Mouse (Mus musculus) natural killer cell, adult 2 months (primary cell): ENCODE data around the gene Tifa.
"Not testable (repeated sequence)": the region's sequence is repeated elsewhere in the genome, so short reads cannot be mapped to it uniquely, and the experiment has no call there.

ENCODE experiments used
- DNase-seq, 2 experiments: peaks; one replicate each; pipeline ENCODE4 v3.0.0; 2022; ENCODE audit warnings: low spot score in 2 of 2

Tifa gene

DNA sequence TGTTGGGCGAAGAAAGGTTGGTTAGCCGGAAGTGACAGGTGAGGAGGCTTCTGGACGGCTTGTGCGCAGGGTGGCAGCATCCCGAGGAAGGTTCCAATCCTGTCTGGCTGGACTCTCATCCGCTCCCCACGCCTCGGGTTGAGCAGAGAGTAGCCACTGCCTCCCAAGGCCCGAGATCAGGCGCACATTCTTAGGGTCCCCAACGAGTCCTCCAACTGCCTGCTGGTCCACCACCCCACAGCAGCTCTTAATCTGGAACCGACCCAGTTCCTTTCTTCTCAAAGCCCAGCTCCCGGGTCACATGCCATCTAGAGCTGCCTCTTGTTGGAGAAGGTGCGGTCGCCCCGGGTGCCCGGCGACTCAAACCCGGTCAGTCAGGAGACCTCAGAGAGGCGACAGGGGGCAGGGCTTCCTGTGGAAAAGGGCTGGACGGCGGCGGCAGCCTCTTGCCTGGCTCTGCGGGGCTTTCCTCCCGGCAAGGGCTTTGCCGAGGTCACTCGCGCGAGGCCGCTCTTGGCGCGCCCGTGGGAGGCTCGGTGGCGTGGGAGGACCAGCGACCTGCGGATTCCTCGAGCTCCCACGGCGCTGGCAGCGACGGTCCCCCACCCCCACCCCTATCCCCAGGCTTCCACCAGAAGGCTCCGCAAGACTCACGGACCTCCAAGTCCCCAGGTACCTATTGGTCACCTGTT is at the start of gene Tifa:
Gene Tifa (plus strand): TSS at position 306 of the 692 bp plus-strand sequence.
- DNase-seq = peak; percentile 38 to 49

DNA sequence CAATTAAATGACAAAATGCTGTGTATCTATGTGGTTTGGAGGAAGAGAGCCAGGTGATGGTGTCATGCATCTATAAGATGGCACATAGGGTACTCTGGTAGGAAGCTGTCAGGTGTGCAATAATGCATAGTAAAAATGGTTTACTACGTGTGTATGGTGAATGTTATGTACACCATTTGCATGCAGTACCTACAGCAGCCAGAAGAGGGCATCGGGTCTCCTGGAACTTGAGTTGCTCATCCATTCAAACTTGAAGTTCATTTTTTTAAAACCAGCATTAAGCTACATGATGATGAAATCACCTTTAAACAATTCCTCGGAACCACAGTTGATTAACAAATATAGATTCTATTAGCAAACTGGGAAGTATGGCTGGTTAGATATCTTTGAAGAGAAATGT is 48.1 kb upstream of the Tifa start:
- DNase-seq = no peak

DNA sequence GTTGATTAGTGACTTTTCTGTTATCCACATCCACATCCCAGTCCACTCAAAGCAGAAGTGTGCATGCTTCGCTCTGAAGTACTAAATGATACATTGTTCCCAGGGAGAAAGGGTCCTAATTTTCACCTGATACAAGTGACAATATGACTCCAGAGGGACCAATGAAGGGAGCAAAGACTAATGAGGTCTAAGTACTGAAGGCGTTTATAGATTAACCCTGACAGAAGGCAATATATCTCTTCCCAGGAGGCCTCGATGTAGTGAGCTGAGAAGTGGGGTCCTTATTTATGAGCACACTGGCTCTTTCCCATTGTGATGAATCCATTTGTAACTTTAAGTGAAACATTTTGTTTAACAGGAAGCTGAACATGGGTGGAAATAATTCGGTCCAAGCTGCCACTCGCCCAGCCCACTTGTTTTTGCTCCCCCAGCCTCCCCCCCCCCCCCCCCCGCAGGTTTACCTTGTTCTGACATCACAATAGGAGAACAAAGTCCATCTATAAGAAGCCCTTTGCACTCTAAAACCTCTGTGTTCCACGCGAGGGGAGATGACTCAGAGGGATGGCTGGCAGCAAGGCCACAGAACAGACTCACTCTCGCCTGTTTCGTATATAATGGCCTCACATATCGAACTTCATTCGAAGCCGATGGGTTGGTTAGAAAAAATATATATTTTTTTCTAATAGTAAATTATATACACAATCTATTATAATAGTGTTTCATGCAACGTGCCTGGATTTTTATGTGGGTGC is 45.8 kb upstream of the Tifa start:
- no peak for DNase-seq

DNA sequence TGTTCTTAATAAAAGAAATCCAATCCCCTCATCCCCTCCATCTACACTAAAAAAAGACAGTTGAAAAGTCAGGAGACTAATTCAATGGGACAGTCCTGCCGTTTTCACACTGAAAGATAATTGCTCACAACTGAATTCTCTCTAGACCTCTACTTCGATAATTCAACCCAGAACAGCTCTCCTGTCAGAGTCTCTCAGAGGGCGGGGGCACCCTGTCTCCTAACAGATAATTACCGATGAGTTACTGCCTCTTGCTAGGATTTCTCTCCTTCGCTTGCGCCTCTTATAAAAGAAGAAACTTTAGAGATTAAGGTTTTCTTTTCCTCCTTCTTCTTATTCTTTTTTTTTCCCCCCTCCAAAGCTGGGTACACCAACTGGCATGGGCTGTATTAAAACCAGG is 44.1 kb upstream of the Tifa start:
- DNase-seq = no peak

DNA sequence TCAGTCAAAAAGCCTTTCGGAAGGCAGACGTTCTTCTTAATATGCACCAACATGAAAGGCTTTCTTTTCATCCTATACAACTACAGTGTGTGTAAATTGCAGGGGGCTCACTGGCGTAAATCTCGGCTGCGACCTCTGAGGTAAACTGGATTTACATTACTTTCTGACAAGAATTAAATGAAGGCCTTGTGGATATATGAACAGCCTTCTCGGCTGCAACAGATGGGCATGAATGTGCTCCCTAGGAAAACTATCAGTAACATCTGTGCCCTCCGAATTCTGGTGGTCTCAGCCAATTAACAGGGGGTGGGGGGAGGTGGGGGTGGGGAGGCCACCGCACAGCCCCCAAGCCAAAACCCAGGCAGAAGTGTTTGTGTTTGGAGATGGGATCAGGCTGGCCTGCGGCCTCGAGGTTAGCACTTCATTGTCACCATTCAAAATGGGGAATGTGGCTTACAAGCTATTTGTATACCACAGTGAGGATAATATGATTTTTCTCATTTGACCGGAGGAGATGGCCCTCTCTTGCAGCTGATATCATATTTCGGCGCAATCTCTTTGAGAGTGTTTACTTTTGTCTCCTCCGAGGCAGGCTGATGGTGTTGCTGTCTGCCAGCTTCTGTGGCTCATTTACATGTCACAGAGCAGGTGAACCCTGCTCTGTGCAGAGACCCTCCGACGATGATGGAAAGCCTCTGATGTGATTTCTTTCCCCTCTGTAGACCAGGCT is 43.5 kb upstream of the Tifa start:
- no peak for DNase-seq

DNA sequence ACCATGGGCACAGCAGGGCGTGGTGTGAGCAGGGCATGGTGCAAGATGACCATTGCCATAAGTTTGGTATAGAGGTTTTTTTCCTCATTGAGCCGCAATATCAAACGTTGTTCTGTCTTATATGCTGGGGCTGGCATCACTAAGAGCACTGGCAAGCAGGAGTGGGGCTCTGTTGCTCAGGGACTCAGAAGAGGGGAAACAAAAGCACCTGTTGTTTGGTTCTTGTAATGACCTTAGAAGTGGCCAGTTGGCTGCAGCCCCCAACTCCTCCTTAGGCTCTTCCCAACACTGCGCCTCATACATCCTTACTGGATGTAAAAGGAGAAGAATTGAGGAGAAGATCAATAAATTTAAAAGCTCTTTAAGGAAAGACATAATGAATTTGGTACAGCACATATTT is 41.0 kb upstream of the Tifa start:
- DNase-seq = no peak

DNA sequence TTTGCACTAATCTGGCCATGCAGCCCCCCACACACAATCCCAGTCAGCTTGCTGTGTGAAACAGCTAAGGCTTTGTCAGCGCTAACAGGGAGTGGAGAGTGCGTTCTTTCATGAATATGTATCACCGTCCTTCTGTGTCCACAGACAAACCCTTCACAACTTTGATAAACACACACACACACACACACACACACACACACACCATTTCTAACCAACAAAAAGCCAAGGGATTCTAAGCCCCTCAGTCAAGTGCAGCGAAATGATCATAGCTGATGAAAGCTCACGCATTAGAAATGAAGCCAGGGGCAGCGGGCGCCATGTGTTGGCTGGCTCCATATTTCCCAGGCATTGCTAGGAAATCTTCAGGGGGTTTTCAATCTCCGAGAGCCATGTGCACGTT is 40.3 kb upstream of the Tifa start:
- no peak for DNase-seq

DNA sequence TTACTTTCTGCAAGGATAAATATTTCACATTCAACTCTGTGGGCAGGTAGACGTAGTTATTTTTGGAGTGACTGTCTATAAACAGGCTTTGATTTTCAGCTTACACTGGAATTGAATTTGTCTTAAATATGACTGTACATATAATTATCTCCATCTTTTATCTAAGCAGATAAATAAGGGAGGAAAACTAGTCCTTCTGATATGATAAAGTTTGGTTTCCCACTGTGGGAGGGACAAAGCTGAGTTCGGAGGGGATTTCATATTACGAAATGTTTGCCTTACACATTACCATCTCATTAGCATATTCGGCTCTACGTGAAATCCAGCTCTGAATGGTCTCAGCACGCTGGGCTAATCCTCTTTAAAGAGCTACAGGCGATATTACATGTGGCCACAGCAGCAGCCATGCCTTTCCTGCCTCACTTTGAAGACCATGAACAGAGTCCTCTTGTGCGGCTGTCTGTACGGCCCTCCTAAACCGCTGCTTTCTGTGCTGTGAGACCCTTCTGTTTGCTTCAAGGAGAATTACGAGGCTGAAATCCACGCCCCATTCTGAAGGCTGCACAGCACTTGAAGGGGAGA is 39.5 kb upstream of the Tifa start:
- DNase-seq = no peak

DNA sequence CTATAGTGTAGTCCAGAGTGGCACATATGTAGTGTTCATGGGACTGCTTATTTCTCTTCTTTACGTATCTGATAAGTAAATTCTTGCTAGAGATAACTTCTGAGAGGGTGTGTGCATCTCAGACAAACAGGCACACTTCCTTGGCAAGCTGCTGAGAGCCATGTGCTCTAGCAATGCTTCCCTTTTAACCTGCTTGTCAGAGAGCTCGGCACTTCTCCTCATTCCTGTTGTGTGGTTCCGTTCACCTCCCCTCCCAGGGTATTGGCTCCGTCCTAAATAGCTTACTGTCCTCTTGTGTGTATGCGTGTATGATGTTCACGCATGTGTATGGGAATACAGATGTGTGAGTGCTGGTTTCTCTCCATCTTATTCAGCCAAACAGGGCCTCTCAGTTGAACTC is 33.1 kb upstream of the Tifa start:
- DNase-seq = no peak

DNA sequence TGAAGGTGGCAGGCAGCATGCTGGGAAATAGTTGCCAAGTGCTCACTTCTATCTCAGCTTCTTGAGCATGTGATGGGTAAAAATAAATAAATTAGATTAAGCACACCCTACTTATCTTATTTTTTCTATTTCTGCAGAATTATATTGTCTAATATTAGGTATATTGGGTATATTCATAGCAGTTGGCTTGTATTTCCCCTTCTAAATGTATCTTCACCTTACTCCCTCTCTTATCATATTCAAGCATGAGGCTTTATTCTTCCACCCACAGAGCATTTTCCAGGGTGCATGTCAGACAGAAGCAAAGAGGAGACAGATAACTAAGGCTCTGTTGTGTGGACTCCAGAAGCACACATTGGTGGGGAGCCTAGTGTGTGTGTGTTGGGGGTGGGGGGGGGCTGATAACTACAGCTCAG is 31.7 kb upstream of the Tifa start:
- DNase-seq = no peak

DNA sequence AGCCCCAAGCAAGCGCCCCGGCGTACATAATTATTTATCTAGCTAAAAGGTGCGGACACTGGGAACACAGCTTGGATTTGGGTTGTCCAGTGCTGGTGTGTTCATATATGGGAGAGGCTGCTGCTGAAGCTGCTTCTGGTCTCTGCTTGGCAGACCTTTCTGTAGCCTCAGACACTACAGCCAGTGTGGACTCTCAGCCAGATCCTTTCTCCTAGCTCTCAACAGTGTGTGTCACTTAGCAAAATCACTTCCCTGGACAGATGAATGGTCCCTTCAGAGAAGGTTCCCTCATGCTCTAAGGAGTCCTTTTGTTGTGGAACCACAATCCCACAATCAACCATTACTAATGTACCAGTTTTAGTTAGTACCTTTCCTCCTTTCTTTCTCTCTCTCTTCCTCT is 30.8 kb upstream of the Tifa start:
- no peak for DNase-seq

DNA sequence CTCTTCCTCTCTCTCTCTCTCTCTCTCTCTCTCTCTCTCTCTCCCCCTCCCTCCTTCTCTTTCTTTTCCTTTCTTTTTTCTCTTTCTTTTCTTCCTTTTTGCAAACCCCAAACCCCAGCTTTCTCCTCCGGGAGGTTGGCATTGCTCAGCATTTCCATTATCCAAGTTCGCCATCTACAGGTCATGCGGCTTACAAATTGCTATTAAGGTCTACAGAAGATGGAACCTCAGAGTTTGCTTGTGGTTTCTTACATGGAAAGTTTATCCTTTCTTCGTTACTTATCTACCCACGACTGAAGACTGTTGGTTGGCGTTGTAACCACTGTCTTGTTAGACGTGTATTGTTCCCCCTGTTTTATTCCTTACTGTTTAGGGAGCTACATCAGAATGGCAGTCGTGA is 30.4 kb upstream of the Tifa start:
- no peak for DNase-seq

DNA sequence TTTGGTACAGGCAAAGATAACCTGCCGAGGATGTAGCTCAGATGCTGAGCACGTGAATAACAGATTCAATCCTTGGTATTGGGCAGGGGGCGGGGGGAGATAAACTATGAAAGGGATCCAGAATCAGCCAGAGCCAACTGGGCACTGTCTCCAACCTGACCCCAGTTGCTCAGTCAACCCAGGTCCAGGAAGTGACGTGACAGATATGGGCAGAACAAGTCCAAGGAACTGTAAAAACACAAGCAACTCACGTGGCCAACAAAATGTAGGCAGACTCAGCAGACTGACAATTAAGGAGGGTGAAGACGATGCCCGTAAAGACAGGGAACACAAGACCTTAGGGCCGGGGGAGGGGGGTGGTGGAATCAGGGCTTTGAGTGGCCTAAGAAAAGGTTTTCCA is 27.2 kb upstream of the Tifa start:
- no peak for DNase-seq

DNA sequence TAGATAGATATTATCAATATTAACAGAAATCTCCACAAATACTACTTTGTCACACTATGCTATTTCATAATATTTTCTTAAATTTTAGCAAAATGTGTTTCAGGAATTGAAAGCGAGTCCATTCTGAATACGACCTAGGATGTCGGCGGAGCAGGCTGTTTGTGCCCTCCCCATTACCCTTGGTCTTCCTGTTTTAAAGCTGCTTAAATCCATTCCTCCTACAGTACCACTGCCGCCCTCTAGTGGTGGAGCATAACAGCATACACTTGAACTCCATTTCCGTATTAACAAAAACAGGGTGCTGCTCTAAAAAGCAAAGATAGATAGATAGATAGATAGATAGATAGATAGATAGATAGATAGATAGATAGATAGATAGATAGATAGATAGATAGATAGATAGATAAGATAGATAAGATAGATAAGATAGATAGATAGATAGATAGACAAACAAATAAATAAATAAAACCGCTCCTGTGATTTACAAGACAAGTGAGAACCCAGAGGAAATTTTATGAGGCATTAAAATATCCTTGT is 26.5 kb upstream of the Tifa start:
- DNase-seq = peak; percentile 76 to 86

DNA sequence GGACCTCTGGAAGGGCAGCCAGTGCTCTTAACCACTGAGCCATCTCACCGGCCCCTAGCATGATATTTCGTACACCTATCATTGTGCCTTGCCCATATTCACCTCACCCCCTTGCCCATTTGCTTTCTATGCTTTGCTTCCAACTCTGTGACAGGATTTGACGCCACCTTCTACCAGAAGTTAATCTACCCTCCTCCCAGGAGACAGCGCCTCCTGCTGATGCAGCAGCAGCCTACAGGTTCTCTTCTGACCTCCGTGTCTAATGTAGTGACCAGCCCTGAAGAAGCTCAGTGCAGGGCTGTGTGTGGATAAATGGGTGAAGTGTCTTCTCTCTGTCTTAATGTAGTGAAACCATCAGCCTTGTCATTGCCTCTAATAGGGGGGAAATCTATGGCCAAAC is 25.1 kb upstream of the Tifa start:
- DNase-seq = no peak

DNA sequence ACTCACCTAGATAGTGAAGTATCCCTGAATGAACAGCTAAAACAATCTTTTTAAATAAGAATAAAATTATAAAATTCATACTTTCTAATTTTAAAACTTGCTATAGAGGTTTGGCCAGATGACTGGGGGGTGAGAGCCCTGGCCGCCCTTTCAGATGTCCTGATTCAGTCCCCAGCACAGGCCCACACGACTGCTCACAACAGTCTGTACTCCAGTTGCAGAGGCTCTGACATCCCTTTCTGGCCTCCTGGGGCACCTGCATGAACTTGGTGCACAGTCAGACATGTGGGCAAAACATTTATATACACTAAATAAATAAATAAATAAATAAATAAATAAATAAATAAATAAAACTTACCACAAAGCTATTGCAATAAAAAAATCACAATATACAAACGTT is 23.6 kb upstream of the Tifa start:
- no peak for DNase-seq

DNA sequence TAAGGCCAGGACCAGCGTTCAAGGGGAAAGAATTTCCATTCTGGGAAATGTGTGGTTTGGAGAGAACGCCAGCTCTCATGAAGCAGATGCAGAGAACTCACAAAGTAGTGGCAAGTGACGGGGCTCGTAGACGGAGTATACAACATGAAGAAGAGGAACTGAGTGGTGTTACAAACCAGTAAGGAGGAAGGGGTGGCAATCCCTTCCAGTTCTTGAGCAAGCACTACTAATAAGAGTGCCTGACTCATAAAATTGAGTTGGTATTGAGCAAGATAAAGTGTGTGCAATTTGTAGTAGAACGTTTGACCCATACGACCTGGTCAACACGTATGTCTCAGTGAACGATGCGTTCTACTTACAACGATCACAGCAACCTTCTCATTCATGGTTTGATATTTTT is 20.5 kb upstream of the Tifa start:
- no peak for DNase-seq

DNA sequence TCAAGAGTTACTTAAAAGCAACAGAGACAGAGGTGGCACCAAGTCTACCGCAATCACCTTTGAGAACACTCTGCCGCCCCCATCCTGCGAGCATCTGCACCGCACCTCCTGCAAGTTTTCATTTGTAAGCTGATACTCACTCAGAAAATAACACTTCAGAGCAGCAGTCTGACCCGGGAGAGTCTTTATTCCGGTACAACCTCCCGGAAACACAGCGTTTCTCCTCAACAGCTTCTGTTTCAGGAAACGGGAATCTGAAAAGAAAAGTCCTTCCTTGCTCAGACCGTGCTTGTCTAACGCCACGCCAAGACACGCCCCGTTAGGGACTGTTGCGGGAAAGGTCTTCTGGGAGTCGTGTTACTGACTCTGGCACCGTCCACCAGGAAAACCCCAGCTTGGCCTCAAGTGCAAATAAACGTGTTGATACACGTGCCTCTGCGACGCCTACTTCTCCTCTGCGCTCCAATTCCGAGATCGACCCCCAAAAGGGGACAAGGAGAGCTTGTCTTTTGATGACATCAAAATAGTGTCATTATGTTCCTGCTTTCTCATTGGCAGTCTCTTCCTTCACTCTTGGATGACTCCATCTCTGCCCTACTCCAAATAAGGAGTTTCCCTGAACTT is 9.5 kb upstream of the Tifa start, which contains the start of gene Alpk1:
Gene Alpk1 (minus strand): TSS at position 507 of the 624 bp plus-strand sequence.
- peak; percentile 49 to 67 for DNase-seq

DNA sequence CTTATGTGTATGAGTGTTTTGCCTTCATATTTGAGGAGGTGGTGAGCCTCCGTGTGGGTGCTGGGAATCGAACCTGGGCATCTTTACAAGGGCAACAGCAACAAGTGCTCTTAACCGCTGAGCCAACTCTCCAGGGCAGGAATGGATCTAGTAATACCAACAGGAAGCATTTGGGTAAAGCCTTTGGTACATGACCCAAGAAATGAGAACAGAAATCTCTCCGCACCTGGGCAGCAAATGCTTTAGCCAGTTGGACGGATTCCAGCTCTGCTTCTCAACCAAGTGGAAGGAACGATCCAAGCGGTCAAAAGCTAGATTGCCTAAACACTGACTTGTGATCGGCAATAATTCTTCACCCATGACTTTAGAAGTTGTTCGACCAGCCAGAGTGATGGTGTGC is 8.7 kb upstream of the Tifa start:
- DNase-seq = no peak

DNA sequence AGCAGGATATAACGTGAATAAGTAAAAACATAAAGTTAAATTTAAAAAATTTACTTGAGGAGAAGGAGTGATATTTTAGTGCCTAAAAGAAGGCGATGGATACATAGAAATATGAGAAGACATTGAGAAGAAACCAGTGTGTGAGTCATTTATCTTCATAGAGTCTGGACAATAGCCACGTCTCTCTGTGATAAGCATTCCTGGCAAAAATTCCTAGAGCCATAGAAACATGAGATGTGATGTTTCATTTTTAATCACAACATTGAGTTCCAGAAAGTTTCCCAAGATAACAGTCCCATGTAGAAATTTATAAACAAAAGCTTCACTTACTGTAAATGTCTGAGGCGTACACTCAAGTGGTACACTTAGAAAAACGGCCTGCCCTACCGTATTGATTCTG is 6.7 kb upstream of the Tifa start:
- DNase-seq = no peak

DNA sequence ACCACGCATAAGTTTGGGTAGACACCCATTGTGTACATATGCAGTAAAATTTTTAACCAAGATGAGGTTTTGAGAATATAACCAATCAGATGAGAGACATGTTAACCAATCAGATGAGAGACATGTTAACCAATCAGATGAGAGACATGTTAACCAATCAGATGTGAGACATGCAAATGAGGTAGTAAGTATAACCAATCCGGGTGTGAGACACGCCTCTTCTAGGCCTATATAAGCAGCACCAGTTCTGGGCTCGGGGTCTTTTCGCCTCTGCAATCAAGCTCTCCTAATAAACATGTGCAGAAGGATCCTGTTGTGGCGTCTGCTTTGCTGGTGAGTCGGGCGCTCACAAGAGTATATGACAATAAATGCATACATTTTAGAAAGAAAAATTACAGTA is 5.9 kb upstream of the Tifa start:
- DNase-seq = not testable (repeated sequence)

DNA sequence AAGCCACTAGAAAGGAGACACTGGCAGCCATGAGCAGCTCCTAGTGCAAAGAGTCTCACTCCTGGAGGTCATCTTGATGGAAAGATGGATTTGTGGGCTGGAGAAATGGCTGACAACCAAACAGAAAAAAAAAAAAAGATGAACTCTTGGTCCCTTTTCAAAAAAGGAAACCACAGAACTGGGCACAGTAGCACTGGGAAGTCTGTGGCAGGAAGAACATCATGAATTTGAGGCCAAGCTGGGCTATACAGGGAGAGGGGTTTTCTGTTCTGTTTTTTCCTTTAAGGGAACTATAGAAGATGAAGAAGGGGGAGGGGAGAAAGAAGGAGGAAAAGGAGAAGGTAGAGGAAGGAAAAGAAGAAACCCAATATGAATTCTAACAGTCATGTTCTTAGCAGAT is 2.6 kb upstream of the Tifa start:
- DNase-seq = no peak
